Mouse (Mus musculus) megakaryocyte-erythroid progenitor cell, adult 5-6 weeks (primary cell): ENCODE results near the gene Gm10644. TPM values are rescaled to one million over a fixed set of nuclear protein-coding genes. Genes with fewer than 3 reads are reported as not detected.
A peak's percentile ranks its signal among the peaks of the same experiment; 100 is the strongest.

Experiments
- ATAC-seq: replicated peaks from 2 replicates; pipeline ENCODE4 v1.8.0; 2016; ENCODE audit warnings: mild to moderate bottlenecking, inconsistent platforms; ENCODE audit not compliant: severe bottlenecking, poor library complexity, low FRiP score, low TSS enrichment
- total RNA-seq, 2 experiments: library from RNA; stranded (forward) in 1 of 2; stranded (reverse) in 1 of 2; fragments of 200-1000, 215-1000 nt in 1 of 2; fragments of >200 nt in 1 of 2; fragmentation: Nextera tagmentation in 1 of 2; gene quantifications; 2 replicates each; pipeline ENCODE4 v1.2.3; 2014 to 2017

Gene Gm10644
- total RNA-seq, 2 experiments from 2014 or later: not detected

DNA sequence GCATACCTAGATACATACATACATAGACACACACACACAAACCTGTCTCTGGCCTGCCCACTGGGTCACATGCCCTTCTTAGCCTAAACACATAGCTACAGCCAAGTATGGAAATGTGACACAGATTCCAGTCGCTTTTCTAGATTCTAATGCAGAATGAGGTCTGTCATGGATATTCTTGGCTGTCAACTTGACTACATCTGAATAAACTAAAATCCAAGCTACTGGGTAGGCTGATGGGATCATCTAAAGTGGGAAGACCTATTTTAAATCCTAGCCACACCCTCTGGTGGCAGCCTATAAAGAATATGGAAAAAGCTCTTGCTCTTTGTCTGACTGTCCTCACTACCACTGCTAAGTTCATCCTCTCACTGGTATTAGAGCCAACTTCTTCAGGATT lies 12.6 kb downstream of the Gm10644 start:
- ATAC-seq: no peak

- no peak for ATAC-seq
Measured at GRCm38 (mm10) chr8:83941066-83941677, 13.8 kb downstream of the Gm10644 start.

- no peak for ATAC-seq
Measured at GRCm38 (mm10) chr8:83938330-83938729, 16.7 kb downstream of the Gm10644 start.

- ATAC-seq: no peak
Measured at GRCm38 (mm10) chr8:83937645-83938044, 17.4 kb downstream of the Gm10644 start.

DNA sequence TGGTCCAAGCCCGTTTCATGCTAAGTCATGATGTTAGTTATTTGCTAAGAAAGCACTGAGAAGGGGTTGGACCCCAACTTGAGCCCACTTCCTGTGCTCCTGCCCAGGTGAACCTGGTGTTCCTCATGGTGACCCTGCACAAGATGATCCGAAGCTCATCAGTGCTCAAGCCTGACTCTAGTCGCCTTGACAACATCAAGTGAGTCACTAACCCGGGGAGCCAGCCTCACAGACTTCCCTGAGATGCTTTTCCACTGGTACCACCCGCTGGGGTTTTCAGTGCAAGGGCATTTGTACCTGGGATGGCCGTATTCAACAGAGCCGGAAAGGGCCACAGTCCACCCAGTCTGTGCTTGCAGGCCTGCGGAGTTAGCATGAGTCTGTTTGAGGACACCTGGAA lies 19.6 kb downstream of the Gm10644 start:
- no peak for ATAC-seq

- no peak for ATAC-seq
Measured at GRCm38 (mm10) chr8:83934994-83935393, 20.0 kb downstream of the Gm10644 start.

DNA sequence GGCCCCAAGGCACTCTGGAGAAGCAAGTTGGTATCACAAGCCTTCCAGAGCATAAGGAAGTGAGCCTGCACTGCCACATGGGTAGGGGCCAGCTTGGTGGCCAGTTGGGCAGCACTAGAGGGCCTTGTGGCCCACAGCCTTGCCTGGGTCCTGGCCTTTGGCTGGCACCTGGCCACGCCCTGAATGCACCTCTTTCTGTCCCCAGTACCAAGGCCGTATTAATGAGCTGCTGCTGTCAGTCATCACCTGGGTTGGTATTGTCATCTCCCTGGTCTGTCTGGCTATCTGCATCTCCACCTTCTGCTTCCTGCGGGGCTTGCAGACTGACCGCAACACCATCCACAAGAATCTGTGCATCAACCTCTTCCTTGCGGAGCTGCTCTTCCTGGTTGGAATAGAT lies 20.8 kb downstream of the Gm10644 start:
- no peak for ATAC-seq

DNA sequence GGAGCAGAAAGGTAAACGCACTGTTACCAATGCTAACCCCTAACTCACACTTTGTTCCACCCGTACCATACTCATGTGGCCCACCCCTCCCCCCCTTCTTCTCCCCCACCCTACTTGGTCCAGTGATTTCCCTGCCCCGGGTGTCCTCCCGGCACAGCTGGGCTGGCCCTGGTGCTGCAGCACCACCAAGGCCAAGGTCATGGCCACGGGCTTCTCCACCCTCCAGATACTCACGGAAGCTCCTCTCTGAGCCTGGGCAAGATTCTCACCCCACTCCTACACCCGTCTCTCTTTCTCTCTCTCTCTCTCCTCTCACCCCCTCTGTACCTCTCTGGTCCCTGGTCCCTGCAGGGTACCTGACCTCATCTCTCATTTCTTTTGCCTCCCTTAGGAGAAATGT lies 28.7 kb downstream of the Gm10644 start:
- ATAC-seq: no peak

- ATAC-seq: no peak
Measured at GRCm38 (mm10) chr8:83924585-83924984, 30.4 kb downstream of the Gm10644 start.

DNA sequence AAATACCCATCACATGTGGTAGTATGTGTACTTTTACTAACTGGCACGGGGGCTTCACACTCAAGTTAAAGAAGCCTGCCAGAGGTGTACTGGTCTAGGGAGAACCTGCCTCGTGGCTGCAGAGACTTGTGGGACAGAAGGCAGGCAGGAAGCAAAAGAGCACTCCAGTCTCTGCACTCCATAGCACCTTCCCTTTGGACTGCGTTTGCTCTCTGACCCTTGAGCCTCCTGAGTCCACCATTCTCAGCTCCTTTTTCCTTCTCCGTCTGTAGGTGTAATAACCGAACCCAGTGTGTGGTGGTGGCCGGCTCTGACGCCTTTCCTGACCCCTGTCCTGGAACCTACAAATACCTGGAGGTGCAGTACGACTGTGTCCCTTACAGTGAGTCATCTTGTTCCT lies 32.3 kb downstream of the Gm10644 start:
- no peak for ATAC-seq

- ATAC-seq: peak; percentile 63
Measured at GRCm38 (mm10) chr8:83921558-83921957, 33.4 kb downstream of the Gm10644 start.

DNA sequence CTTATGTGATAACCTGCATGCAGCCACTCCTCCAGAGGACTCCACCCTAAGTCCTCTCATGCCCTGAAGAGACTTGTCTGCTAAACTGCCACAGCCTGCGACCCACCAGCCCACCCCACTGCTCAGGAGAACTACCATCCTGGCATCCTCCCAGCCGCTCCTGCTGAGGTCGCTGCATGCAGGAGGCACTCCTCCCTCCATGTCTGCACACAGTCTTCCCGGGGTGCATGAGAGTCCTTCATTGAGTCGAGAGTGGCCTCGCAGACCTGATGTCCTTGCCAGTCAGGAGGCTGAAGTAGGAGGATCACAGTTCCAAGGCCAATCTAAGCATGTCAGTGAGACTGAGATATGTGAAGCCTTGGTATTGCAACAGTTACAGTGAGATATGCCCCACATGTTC lies 37.4 kb downstream of the Gm10644 start:
- no peak for ATAC-seq

- ATAC-seq: no peak
Measured at GRCm38 (mm10) chr8:83916015-83916414, 39.0 kb downstream of the Gm10644 start.

DNA sequence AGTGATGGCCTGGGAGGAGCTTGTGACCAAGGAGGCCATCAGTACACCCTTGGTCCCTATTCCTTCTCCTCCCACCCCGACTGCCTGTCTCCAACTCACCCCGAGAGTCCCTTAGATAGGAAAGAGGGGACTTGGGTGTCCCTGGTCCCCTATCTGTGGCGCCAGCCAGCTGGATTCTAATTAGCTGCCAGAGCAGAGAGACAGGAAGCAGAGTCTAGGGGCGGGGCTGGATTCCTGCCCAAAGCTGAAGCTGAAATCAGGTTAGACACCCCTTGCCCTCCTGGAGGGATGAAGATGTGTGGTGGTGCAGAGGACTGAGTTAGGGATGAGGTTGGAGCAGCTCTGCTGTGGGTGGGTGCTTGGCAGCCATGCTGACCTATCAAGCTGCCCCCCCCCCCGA lies 40.1 kb downstream of the Gm10644 start:
- peak; percentile 54 for ATAC-seq

DNA sequence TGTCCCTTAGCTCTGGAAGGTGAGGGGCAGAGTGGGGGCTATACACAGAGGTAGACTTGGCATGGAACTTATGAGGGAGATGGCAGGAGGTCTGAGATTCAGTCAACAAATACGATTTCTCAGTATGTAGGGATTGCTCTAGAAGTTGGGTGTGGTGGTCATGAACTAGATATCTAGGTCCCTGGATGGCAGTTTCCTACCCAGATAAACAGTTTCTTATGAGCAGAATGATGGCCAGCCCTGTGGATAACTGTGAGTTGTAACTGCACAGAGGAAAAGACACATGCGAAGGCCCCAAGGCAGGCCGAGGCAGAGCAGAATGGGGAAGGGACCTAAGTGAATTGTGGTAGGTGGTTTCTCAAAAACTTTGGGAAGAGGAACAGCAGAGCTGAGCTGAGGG lies 40.8 kb downstream of the Gm10644 start:
- peak; percentile 41 for ATAC-seq

DNA sequence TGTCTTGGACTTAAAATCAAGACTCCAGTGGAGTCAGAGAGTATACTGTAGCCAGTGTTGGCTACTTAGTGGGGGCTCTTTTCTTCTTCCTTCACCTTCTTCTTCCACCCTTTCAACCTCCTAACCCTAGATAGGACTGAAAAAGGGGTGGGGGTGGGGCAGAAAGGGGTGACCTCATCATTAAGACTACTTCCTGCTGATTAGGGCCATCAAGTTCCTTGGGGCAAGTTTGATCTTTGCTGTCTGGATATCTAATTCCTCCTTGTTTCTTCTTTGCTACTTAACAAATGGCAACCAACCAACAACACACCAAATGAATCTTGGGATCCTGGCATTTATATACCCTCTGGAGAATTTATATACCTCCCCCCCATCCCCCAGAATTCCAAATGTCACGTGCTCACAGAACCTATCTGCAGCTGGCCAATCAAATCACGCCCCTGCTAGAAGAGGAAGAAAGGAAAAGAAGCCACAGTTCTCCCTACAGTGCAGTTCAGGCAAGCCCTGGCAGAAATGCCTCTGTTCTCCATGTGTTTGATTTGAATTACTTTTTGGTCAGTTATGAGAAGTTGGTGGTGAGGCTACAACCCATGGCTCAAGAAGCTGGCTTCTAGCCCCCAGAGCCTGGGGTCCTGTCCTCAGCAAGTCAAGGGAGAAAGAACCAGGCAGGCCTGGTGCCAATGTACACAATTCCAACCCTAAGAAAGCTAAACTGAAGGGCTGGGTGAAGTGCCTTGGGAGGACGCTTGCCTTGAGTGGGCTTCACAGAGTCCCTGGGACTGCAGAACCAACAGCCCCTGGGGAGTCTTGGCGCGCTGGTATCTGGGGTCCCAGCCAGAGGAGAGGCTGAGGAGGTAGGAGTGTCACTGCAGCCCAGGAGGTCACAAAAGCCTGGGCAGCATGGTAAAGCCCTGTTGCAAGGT lies 42.9 kb downstream of the Gm10644 start:
- no peak for ATAC-seq

DNA sequence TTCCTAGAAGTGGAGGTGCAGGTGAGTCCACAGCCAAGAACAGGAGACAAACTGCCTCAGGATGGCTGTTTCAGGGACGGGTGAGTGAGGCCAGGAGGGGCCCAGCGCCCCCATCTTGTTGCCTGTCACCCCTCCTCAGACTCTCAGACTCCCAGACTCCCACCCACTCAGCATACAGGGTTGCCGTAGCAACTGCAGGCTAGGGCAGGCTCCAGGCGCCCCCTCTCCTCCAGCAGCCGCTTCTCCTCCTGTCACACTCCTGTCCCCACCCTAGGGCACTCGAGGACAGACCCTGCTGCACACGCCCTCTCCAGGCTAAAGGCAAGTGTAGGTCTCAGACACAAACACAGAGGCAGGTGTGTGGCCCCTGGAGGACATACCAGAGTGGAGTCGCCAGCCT lies 45.7 kb downstream of the Gm10644 start:
- ATAC-seq: no peak

DNA sequence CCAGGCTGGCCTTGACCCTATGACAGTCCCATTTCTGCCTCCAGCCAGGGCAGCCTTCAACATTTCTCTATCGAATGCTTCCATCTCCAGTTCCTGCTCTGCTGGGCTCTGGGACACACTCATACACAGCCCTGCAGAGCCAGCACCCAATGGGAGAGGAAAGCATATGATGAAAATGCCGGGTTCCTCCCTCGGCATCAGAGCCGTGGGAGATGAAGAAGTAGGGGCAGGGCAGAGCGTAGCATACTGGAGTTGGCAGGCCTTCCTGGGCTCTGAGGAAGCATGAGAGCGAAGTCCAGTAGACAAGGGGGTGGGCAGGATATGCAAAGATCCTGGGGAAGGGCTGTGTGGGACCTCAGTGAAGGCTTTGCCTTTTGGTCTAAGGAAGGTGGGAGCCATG lies 46.4 kb downstream of the Gm10644 start:
- no peak for ATAC-seq

- ATAC-seq: no peak
Measured at GRCm38 (mm10) chr8:83902961-83903666, 51.9 kb downstream of the Gm10644 start.
